Mouse (Mus musculus): ENCODE results near the gene Tub.

DNA sequence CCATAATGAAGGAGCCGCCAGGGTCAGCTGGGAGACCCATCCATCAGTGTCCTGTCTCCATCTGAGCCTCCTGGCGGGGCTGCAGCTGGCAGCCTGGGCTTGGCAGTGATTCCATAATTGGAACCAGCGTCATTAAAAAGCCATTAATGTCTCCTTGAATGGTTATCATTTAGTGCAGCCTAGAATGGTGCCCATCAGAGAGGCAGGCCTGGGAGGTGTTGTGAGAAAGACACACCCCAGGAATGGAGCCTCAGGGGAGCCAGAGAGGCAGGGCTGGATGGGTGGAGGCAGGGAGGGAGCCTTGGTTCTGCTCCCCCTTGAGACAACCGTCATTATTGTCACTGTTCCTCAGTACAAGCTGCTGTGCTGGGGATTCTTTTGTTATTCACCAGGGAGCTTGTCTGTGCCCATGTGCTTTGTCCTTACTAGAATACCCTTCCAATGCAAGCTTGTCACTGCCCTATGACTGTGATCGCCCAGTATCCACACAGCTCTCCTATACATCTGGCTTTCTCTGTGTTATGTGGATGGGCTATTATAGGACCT lies 66.3 kb downstream of the Tub start:
- TF ChIP-seq CTCF (IDR thresholded peaks at IDR 0.05; ENCODE audit: extremely low read depth, insufficient read length, insufficient replicate concordance, low read depth, low read length): no peak
- no peak for TF ChIP-seq POLR2A (IDR thresholded peaks at IDR 0.05; ENCODE audit: low read depth, low read length)

All from small intestine, adult 2 months (tissue).